Mouse (Mus musculus) ovary, adult 18-20 months (tissue): ENCODE data around the gene Epb41l1.

Source experiments
- DNase-seq: peaks from one replicate; pipeline ENCODE4 v3.0.0; 2022; ENCODE audit warnings: low spot score, mixed read lengths

Epb41l1 gene

DNA sequence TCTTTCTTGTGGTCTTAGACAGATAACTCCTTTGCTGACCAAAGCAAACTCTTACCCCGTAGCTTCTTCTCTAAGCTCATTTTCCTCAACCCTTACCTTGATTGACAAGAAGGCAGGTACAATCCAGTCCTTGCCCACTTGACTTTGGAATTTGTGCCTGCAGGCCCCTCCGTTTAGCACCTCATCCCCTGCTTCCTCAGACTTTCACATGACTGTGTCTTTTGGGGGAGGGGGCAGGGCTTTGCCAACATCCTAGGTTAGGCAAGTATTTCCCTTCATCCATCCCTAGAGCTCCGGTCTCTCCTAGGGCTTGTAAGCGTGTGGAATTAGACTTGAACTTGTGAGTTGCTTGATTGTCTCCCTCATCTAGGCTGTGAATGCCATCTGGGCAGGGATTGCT, 3.0 kb downstream of the Epb41l1 start:
- DNase-seq, result no peak

DNA sequence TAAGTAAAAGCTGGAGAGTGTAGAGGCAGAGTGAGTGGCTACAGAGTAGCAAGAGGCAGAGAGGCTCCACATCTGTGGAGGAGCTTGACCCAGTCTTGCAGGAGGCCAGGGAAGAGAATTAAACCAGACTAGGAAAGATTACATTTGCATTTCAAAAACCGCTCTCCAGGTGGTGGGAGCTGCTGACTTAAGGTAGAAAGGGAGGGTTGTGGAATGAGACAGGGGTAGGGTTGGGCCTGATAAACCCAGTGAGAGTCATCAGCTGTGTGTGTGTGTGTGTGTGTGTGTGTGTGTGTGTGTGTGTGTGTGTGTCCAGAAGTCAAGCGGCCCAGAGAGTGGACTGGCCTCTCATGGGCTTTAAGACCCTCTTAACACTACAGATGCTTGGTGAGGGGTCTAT, 4.9 kb downstream of the Epb41l1 start:
- DNase-seq, result no peak

DNA sequence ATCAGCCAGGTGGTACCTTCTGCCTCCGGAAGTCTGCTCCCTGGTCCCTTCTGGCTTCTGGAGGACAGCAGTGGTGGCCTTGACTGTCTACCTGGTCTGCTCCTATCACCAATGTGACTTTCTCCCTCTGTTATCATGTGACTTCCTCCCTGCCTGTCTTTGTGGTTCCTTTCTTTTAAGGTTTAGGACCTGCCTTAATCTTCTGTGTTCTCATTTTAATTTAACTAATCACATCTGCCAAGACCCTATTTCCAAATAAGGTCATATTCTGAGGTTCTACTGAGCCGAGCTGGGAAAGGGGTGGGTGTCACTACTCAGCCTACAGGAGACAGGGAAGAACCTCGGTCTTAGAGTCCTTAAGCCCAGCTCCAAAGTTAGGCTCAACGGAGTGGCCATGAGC, 5.4 kb downstream of the Epb41l1 start:
- no peak for DNase-seq

DNA sequence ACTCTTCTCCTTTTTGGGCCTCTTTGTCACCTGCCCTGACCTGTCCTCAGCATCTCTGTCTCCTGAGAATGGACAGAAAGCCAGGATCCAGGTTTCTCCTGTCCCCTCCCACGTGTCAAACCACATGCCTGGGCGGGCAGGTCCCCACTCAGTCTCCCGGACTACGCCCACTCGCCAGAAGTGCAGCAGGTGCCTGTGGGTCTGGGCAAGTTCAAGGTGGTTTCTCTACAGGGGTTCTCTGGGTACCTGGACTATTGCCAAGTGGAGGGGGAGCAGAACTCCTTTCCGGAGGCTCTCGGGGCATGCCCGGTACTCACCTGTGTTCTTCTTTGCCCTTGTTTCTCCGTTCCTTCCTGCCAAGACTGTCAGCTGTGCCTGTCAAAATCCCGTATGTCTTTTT, 9.1 kb downstream of the Epb41l1 start:
- no peak for DNase-seq

DNA sequence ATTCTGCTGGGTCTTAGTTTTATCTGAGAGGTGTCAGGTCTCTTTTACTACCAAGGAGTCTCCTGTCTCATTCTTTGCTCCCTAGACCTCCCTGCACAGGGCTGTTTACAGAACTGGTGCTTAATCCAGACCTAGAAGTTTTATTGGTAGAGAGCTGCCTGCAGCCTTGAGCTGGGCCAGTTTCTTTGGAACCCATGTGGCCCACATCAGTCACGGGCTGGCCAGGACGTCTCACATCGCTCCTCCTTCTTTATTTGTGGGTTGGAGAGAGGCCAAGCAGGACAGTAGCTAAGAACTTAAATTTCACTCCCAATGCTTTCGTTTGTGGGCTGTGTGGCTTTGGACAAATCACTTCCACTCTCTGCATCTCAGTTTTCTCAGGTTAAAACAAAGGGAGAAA, 9.6 kb downstream of the Epb41l1 start:
- peak; percentile 42 for DNase-seq

DNA sequence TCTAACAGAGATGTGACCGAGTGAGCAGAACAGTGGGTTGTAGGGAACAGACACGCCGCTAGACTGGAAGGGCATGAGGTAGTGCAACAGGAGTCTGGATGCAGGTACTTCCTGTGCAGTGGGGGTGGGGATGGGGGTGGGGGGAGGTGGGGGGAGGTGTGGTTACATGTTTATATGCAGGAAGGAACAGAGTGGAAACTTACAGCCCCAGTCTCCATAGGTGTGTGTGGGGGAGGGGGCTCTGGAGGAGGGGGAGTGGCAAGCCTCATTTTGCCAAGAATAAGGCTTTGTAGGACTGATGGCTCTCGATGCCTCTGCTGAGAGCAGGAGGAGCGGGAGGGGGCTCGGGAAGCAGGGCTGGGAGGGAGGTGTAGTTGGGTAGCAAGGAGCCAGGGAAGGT, 10.7 kb downstream of the Epb41l1 start:
- DNase-seq, result no peak

DNA sequence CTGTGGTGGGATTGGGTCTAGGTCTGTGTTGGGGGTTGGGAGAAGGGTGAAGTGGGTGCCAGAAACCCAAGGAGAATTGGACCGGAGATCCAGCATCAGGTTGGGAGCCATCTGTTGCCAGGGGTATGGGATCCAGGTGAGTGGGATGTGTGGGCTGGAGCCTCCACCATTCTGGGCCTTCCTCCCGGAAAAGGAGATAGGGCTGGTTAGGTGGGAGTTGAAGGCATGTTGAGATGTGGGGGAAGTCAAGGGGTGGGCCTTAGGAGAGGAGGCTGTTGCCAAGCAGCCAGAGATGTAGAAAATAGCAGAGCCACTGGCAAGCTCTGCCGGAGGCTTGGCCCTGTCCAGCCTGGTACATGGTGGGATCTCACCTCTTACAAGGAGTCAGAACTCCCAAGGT, 11.4 kb downstream of the Epb41l1 start:
- no peak for DNase-seq

DNA sequence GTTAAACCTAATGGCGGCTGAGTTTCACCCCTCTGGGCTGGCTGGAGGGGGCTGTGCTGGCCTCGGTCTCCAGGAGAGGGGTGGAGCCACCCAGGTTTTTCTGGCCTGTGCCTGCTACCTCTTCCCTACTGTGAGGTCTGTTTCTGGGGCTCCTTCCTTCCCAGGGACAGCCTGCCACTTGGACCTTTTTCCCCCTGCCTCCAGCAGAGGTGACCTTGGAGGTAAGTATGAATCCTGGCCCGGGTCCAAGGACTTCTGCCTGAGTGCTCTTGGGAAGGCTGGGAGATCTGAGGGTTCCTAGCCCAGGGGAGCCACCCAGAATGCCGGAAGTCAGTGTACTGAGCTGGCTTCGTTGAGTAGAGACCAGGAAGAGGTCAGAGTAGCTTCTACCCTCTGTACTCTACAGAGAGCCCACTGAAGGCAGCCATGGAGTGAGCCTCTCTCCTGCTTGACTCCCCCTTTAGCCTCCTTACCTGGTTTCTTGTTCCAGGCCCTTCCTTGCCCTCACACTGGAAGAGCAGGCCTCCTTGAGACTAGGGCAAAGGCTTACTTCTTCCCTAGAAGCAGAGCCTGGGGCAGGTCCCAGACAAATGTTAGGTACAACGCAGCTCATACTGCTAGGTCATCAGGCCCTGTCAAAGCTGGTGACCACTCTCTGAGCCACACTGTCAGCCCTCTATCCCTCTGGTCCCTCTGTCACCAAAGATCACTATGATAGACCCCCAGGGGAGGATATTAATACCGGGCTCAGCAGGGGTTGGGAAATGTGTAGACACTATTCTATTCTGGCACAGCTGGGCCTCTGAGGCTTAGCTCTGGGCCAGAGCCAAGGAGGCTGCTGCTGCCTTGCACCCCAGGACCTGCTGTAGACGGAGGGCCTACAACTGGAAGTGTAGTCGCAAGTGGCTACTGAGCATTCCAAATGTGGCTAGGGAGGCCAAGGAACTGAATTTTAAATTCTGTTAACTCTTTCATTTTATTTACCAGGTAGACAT, 12.5 kb downstream of the Epb41l1 start:
- peak; percentile 70 for DNase-seq

DNA sequence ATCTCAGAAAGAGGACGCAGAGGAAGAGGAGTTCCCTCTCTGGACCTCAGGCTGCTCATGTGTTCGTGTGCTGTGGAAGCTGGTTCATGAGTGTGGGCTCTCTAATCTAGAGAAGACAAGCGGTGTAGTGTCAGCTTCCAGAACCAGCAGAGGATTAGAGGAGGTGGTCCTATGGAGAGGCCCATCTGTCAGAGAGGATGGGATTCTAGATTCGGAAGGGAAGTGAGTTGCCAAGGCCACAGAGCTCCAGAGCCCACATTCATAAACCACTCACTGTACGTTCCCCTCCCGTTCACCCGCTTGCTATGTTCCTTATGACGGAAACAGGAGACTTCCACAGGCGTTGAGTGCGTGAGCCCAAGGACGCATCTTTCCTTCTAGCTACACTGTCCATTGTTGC, 16.9 kb downstream of the Epb41l1 start:
- DNase-seq, result no peak

DNA sequence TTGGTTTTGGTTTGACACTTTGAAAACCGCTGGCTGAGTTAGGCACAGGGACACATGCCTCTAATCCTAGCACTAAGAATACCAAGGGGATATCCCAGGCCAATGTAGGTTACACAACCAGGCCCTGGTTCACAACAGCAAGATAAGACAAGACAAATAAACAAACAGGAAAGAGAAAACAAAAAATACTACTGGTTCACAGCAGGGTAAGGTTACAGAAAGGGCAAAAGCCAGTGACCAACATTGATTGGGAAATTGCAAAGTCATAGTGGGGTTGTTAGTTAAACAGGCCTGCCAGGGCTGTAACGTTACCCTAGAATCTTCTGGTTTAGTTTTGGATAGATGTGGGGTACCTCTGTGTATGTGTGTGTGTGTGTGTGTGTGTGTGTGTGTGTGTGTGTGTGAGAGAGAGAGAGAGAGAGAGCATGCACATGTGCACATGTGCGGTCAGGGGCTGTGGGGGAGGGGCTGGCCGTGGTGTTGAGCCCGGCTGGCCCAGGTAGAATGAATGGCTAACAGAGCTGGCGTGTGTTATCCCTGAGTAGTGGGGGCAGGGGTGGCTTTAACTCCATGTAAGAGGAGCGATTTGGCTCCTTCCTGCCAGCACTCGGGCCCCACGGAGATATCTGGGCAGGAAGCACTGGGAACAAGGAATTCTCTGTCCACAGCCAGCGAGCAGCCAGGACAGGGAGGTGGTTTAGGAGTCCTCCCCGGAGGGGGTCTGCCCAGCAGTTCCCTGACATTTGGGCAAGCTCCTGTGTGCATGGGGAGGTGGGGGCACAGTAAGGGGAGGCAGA, 19.2 kb downstream of the Epb41l1 start:
- no peak for DNase-seq

DNA sequence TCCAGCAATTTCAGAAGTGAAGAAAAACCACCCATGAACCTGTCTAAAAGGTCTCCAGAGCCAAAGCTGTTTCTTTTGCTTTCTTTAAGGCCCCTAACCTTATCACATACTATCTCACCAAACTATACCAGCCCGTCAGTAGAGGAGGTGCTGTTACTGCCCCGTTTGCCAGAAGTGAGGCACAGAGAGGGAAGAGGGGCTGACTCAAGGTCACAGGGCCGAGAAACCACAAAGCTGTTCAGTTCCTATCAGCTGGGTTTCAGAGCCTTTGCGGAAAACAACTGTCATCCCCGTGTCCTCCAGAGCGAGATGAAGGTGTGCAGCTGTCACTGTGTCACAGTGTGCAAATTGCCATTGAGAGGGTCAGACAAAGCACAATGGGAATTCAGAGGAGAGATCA, 21.2 kb downstream of the Epb41l1 start:
- no peak for DNase-seq

DNA sequence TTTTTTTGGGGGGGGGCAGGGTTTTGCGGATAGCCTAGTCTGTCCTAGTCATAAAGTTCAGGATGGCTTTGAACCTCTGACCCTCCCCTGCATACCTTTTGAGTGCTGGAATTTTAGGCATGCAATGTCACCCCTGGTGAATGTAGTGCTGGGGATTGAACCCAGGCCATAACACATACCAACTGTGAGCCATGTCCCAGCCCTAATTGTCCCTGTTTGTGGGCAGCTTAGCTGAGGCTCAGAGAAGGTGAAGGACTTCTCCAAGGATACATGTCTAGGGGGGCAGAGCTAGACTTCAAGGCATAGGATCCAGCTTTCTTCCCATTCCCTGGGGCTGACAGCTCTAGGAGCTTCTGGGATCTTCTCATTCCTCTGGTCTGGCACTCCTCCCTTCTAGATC, 22.6 kb downstream of the Epb41l1 start:
- no peak for DNase-seq

DNA sequence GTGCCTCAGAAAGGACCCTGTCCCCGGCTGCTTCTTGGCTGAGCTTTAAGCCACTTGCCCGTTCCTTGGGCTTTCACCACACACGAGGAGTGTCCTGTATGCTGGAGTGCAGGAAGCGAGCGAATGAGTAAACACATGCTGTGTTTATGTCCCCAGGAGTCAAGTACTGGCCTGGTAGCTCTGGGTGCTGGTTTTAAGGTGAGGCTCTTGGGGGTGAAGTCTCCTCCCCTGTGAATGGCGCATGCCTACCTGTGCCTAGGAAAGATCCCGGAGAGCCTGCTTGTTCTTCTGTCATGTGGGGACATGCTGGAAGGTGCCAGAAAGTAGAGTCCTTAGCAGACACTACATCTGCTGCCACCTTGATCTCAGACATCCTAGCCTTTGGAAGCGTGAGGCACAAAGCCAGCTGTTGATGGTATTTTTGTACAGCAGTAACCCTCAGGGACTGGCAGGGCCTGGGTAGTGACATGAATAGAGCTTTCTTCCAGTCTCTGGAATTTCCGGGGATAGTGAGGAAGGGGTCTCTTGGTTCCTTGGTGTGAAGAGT, 25.9 kb downstream of the Epb41l1 start:
- DNase-seq, result no peak

DNA sequence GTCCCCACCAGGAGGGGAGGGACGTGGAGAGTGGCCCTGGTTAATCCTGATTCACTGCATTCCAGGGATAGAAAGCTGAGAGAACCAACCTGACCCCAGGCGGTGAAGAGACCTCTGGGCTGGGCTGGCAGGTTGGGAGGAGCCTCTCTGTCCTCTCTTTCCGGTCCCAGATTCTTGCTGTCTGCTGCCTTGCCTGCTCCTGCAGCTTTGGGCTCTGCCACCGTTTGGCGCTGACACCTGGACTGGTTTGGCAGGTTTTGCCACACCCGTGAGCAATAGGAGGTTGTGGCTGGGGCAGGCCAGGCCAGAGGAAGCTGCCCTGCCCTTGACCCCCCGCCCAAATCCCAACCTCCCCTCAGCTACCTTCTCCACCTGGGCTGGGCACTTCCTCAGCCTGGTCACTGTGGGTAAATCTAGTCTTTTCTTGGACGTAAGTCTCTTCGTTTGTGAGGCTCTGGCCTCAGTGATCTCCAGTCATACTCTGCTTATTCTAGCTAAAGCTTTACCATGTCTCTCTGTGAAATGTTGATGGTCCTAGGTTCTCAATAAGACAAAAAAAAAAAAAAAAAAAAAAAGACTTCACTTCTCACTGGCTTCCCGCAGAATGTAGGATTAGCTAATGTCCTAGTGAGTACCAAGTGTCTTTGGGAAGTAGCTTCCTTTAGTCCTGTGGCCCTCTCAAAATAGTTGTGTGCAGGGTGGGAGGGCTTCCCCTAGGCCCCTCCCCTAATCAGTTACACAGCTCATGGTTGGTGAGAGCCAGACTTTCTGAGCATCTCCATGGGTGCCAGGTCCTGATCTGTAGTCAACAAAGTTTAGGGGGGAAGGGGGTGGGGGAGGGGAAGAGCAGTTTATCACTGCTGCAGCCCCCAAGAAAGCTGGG, 26.9 kb downstream of the Epb41l1 start:
- no peak for DNase-seq

DNA sequence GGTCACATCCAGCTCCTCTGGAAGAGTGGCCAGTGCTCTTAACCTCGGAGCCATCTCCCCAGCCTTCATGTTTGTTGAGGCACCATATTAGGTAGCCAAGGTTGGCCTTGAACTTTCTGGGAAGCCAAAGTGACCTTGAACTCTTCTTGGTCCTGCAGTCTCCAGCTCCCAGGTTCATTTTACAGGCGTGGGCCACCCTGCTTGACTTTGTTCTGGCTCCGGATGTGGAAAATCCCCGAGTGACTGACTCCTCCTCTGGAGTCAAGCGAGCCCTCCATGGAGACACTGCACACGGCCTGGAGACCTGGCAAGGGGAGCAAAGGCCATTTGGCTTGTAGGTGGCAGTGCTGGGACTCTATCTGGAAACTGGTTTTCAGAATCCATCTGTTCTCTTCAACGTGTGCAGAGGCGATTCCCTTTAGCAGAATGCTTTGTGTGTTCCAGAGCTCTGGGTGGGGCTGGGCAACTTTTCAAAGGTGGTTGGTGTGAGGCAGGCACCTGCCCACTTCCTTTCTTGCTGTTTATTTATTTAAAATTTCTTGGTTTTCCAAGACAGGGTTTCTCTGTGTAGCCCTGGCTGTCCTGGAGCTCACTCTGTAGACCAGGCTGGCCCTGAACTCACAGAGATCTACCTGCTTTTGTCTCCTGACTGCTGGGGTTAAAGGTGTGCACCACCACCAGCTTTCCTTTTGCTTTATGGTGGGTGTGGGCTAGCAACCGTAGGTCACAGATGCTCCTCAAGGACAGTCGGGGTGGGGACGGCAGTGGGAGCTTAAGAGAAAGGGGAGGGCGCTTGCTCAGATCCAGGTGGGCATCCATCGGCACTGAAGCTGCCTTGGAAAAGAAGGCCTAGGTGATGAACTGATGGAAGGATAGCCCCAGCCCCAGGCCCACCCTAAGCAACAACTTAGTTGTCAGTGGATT, 30.8 kb downstream of the Epb41l1 start:
- DNase-seq, result no peak

DNA sequence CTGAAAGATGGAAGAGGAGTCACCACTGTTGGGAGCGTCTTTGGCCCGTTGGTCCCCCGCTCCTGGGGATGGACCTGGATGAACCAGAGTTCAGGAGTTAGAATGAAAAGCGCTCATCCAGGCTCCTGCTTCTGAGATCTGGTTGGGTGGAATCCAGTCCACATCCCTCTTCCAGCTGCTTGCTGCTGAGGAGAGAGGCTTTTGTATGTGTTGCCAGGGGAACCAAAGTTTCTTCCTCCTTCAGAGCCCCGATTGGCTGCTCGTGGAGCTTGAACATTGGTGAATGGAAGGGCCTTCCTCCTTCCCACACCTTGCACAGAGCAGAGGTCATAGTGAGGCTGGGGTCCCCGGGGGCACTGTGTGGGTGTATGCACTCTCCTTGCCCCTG, 31.4 kb downstream of the Epb41l1 start:
- no peak for DNase-seq

DNA sequence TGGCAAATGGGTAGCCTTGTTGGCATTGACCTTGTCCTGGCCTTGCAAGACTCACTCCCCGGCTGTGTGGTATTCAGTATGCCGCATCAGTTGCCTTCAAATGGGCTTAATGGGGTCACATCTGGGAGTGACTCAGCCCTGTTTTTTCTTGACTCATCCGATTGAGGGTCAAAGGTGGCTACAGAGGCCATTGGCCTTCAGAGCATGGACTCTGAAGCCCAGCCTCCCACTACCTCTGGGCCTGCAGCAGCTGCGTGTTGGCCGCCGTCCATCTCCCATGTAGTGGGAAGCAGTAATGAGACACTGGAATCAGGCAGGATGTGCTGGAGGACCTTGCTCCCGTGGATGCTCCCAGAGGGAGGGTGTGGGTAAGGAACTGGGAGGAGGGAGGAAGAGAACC, 33.1 kb downstream of the Epb41l1 start:
- DNase-seq, result peak; percentile 76

DNA sequence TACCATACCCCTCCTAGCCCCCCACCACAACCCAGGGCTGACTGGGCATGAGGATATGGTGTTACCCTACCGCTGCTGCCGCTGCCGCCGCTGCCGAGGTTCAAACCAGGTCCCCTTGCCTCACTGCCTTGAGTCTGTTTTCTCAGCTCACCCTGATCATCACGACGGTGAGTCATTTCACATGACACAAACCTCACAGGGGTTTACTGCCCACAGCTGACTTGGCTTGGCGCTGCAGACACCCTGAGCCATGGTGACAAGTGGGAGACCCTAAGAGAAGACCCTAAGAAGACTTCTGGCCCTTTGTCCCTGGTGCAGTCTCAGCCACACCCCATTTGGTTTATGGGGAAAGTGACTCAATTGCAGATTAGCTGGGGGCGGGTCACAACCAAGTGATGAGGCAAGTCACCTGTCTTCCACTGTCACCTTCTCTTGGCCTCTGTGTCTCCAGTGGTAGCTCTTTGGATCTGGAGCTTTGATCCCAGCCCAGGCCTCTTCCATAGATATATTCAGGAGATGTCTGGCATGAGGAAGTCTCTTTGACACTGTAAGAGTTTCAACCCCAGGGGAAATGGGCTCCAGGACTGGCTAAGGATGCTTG, 34.9 kb downstream of the Epb41l1 start:
- no peak for DNase-seq

DNA sequence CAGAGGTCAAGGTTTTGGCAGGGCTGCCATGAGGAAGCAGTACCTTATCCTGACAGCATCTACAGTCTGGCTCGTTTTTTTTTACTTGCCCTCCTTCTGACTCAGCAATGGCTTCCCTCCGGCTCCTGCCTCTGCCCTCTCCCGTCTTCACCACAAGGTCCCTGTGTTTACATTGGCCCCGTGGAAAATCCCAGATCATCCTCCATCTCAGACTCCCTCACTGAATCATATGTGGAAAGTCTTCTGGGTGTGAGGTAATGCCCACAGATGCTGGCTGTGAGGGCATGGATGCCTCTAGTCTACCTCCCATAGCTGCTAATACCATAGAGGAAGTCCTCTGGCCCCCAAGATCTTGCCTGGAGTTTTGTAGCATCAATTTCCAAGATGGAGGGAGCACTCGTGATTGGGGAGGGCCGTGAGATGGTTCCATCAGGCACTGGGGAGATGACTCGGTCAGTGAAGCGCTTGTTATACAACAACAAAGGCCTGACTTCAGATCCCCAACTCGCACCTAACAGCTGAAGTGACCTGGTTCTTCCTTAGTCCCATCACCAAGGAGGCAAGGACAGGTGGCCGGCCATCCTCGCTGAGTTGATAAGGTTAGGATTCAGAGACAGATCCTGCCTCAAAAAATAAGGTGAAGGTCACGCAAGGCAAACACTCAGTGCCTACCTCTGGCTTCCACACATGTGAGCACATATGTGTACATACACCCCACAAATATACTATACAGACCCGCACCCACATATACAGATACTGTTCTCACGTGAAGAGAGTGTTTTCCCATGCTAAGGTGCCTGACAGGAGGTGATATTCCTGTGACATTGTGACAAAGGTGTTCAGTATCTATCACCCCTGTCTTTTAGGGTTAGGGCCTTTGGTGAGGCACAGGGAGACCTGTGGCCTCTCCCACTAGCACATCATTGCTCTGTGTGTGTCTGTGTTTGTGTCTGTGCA, 36.0 kb downstream of the Epb41l1 start:
- DNase-seq, result no peak
